11 mouse cellular contexts compared by ENCODE assay signal in the genomic region with DNA sequence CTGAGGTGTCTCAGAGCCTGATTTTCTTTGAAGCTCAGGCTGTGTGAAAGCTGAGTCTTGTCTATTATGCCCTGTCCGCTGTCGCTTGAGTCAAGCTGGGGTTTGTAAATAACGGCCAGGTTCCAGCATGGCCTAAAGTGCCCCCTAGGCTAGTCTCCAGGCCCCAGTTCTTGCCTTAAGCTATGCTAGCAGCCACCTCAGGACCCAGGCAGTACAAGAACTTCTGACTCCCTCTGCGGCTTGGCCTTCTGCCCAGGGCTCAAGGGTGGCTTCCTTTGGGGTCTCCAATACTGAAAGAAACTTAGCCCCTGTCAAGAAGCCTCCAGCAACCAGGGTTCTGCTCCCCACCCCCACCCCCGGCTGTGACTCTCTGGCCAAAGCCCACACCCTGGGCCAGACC. TPM values are rescaled to one million over a fixed set of nuclear protein-coding genes. Genes with fewer than 3 reads are reported as not detected.
DNase-seq lines count a peak whose midpoint lies in the region; ATAC-seq and TF ChIP-seq lines count a peak whose summit lies in the region.
"Had no signal": no experiment of that assay in that cellular context is flagged by ENCODE, and none has a peak within 500 bp of the region (broad histone marks: within the 10 kb centered on the region; RNA-seq: fewer than 3 reads in every experiment).

No protein-coding gene starts in this region.

- no peaks in the 10 kb centered on the region for H3K9me3 ChIP-seq in liver, embryonic 14.5 days (ENCODE audit: control insufficient read depth, low read length)
- H3K9me3 ChIP-seq in liver, embryonic 12.5 days (replicated peaks): no peaks in the 10 kb centered on the region
- H3K9me3 ChIP-seq in intestine, embryonic 16.5 days (ENCODE audit: control insufficient read depth, low read length): no peaks in the 10 kb centered on the region

- no peak overlapping the region for H3K9ac ChIP-seq in liver, embryonic 14.5 days (replicated peaks)
- H3K9ac ChIP-seq in liver, embryonic 12.5 days: no peak overlapping the region
- H3K9ac ChIP-seq in intestine, embryonic 16.5 days (ENCODE audit: low read depth, low read length): peak overlapping the region; percentile 67

- peak overlapping the region; percentile 30; the same call in 1 of the 2 replicates for H3K4me2 ChIP-seq in liver, embryonic 14.5 days (ENCODE audit: low read depth)
- no peak overlapping the region for H3K4me2 ChIP-seq in liver, embryonic 12.5 days
- peak overlapping the region; percentile 57 for H3K4me2 ChIP-seq in intestine, embryonic 16.5 days (ENCODE audit: low read depth, low read length)

- TF ChIP-seq CTCF in liver, embryonic 14.5 days (IDR thresholded peaks at IDR 0.05; ENCODE audit: low read depth): no peak
- no peak for TF ChIP-seq CTCF in small intestine, adult 2 months (IDR thresholded peaks at IDR 0.05; ENCODE audit: extremely low read depth, insufficient read length, insufficient replicate concordance, low read depth, low read length)
- TF ChIP-seq CTCF in left cerebral cortex, adult 2 months (IDR thresholded peaks at IDR 0.05): no peak

- no peak for TF ChIP-seq EP300 in liver, embryonic 14.5 days (IDR thresholded peaks at IDR 0.05; ENCODE audit: low read depth)

- H3K36me3 ChIP-seq in liver, embryonic 14.5 days (replicated peaks; ENCODE audit: control insufficient read depth, insufficient read depth, low read depth): no peaks in the 10 kb centered on the region
- no peaks in the 10 kb centered on the region for H3K36me3 ChIP-seq in liver, embryonic 12.5 days
- no peaks in the 10 kb centered on the region; the same call in 1 of the 2 replicates for H3K36me3 ChIP-seq in intestine, embryonic 16.5 days (ENCODE audit: control insufficient read depth, insufficient read depth, low read length)
- H3K36me3 ChIP-seq in small intestine, adult 2 months (ENCODE audit: control insufficient read depth, insufficient read depth, low read length): no peaks in the 10 kb centered on the region

- peaks cover 12 to 35% of the 10 kb centered on the region in 2 experiments for H3K4me1 ChIP-seq in liver, embryonic 14.5 days (replicated peaks; ENCODE audit: control insufficient read depth in 2 of 2, insufficient read depth in 2 of 2, low read length in 1 of 2)
- peaks cover 80% of the 10 kb centered on the region for H3K4me1 ChIP-seq in liver, embryonic 12.5 days
- H3K4me1 ChIP-seq in intestine, embryonic 16.5 days (ENCODE audit: control insufficient read depth, insufficient read depth, low read length): peaks cover 66% of the 10 kb centered on the region
- peaks cover 48% of the 10 kb centered on the region for H3K4me1 ChIP-seq in small intestine, adult 2 months (ENCODE audit: control insufficient read depth, insufficient read depth, insufficient read length, low read length)

- H3K27me3 ChIP-seq in liver, embryonic 14.5 days (ENCODE audit: control insufficient read depth, insufficient read depth, low read length): no peaks in the 10 kb centered on the region; the same call in 1 of the 2 replicates
- peaks cover 35% of the 10 kb centered on the region for H3K27me3 ChIP-seq in liver, embryonic 12.5 days (replicated peaks)
- H3K27me3 ChIP-seq in intestine, embryonic 16.5 days (replicated peaks; ENCODE audit: control insufficient read depth, insufficient read depth, low read length): no peaks in the 10 kb centered on the region
- no peaks in the 10 kb centered on the region for H3K27me3 ChIP-seq in small intestine, adult 2 months (ENCODE audit: control insufficient read depth, insufficient read depth, low read length)

- TF ChIP-seq POLR2A in small intestine, adult 2 months (IDR thresholded peaks at IDR 0.05; ENCODE audit: low read depth, low read length): no peak

- no peak overlapping the region for H3K27ac ChIP-seq in liver, embryonic 14.5 days
- H3K27ac ChIP-seq in liver, embryonic 12.5 days: no peak overlapping the region
- peak overlapping the region; percentile 97 for H3K27ac ChIP-seq in intestine, embryonic 16.5 days (ENCODE audit: low read length)
- H3K27ac ChIP-seq in small intestine, adult 2 months (ENCODE audit: insufficient read depth, low read depth, low read length): peak overlapping the region; percentile 96
- H3K27ac ChIP-seq in left cerebral cortex, adult 2 months: no peak overlapping the region

- no peak overlapping the region for H3K4me3 ChIP-seq in liver, embryonic 14.5 days (ENCODE audit: insufficient read depth in 1 of 2, low read depth in 2 of 2, low read length in 2 of 2)
- H3K4me3 ChIP-seq in liver, embryonic 12.5 days: no peak overlapping the region
- peak overlapping the region; percentile 41 for H3K4me3 ChIP-seq in intestine, embryonic 16.5 days (ENCODE audit: low read length)
- H3K4me3 ChIP-seq in small intestine, adult 2 months (ENCODE audit: low read depth, low read length): peak overlapping the region; percentile 48
- H3K4me3 ChIP-seq in left cerebral cortex, adult 2 months: no peak overlapping the region

- intact Hi-C loops in left cerebral cortex, adult 2 months (cut with DNase I): no loop called here

- ATAC-seq in liver, embryonic 14.5 days (ENCODE audit: insufficient read depth): no peak
- ATAC-seq in liver, embryonic 12.5 days: no peak
- ATAC-seq in intestine, embryonic 16.5 days: no peak

- DNase-seq in gastrocnemius, postnatal 25 days: peak; percentile 53
- DNase-seq in gastrocnemius, postnatal 10 days: no peak
- no peak for DNase-seq in liver, embryonic 14.5 days (ENCODE audit: low read depth in 3 of 3, low spot score in 3 of 3)
- DNase-seq in left cerebral cortex, adult 2 months (ENCODE audit: extremely low spot score in 1 of 2, low spot score in 2 of 2): no peak
- DNase-seq in spleen, postnatal 36 days (ENCODE audit: low spot score in 2 of 2): no peak
- DNase-seq: cerebellum, adult 11-12 months had no signal

- 79% methylated on average over 5 of the region's 5 CpGs for WGBS in liver, embryonic 14.5 days (ENCODE audit: insufficient replicate concordance)
- WGBS in liver, embryonic 12.5 days (ENCODE audit: insufficient replicate concordance): 72% methylated on average over 5 of the region's 5 CpGs
- WGBS in intestine, embryonic 16.5 days: 85% methylated on average over 5 of the region's 5 CpGs
- 67% methylated on average over 5 of the region's 5 CpGs for WGBS in small intestine, adult 2 months

RNA-seq across cellular contexts. Expression of gene Acvrl1, which starts 15.9 kb away (rescaled TPM):
- total RNA-seq in gastrocnemius, postnatal 25 days (2021): 10 to 100 TPM; 10.7 to 13.0 TPM
- 10 to 100 TPM; 15.1 to 18.2 TPM for total RNA-seq in gastrocnemius, postnatal 10 days (2021)
- 1.1 TPM in 2 replicates for polyA plus RNA-seq in liver, embryonic 14.5 days (2012; rRNA removed)
- 0.71 and 1.3 TPM in 2 replicates for polyA plus RNA-seq in liver, embryonic 14.5 days (2014; fragmentation: Nextera tagmentation; extraction: Ambion mirVana)
- 1.8 TPM in 2 replicates for polyA plus RNA-seq in liver, embryonic 12.5 days (2016; fragmentation: Nextera tagmentation; extraction: Ambion mirVana)
- polyA plus RNA-seq in intestine, embryonic 16.5 days (2015; fragmentation: Nextera tagmentation; extraction: Ambion mirVana): 31.2 and 31.9 TPM in 2 replicates
- polyA plus RNA-seq in small intestine, adult 2 months (2012; rRNA removed): 19.6 and 35.5 TPM in 2 replicates
- total RNA-seq in left cerebral cortex, adult 2 months (2021): 10 to 100 TPM; 13.8 to 15.1 TPM

RNA-seq across cellular contexts. Expression of gene Ankrd33, which starts 28.6 kb away (rescaled TPM):
- total RNA-seq in gastrocnemius, postnatal 25 days (2021): not detected
- not detected for total RNA-seq in gastrocnemius, postnatal 10 days (2021)
- polyA plus RNA-seq in liver, embryonic 14.5 days (2012; rRNA removed): not detected in 2 replicates
- polyA plus RNA-seq in liver, embryonic 14.5 days (2014; fragmentation: Nextera tagmentation; extraction: Ambion mirVana): not detected in 2 replicates
- not detected in 2 replicates for polyA plus RNA-seq in liver, embryonic 12.5 days (2016; fragmentation: Nextera tagmentation; extraction: Ambion mirVana)
- not detected in 2 replicates for polyA plus RNA-seq in intestine, embryonic 16.5 days (2015; fragmentation: Nextera tagmentation; extraction: Ambion mirVana)
- polyA plus RNA-seq in small intestine, adult 2 months (2012; rRNA removed): not detected in 2 replicates
- total RNA-seq in left cerebral cortex, adult 2 months (2021): not detected
- total RNA-seq: heart, postnatal 25 days had no signal
- polyA plus RNA-seq: limb, embryonic 14.5 days had no signal

RNA-seq across cellular contexts. Expression of gene Acvr1b, which starts 29.7 kb away (rescaled TPM):
- 10 to 100 TPM; 23.0 to 34.4 TPM for total RNA-seq in gastrocnemius, postnatal 25 days (2021)
- total RNA-seq in gastrocnemius, postnatal 10 days (2021): 10 to 100 TPM; 21.7 to 22.4 TPM
- 3.2 and 3.4 TPM in 2 replicates for polyA plus RNA-seq in liver, embryonic 14.5 days (2012; rRNA removed)
- polyA plus RNA-seq in liver, embryonic 14.5 days (2014; fragmentation: Nextera tagmentation; extraction: Ambion mirVana): 1.3 and 2.0 TPM in 2 replicates
- 1.9 and 2.2 TPM in 2 replicates for polyA plus RNA-seq in liver, embryonic 12.5 days (2016; fragmentation: Nextera tagmentation; extraction: Ambion mirVana)
- 10.4 and 11.0 TPM in 2 replicates for polyA plus RNA-seq in intestine, embryonic 16.5 days (2015; fragmentation: Nextera tagmentation; extraction: Ambion mirVana)
- polyA plus RNA-seq in small intestine, adult 2 months (2012; rRNA removed): 21.5 and 46.0 TPM in 2 replicates
- 100 to 1,000 TPM; 102 to 114 TPM for total RNA-seq in left cerebral cortex, adult 2 months (2021)

Comparison
In these comparisons a context has a peak if more than half of its experiments do, and no peak if none do; other contexts are left out.
1. H3K27ac ChIP-seq: peak in intestine, embryonic 16.5 days (single experiment) and small intestine, adult 2 months (single experiment); none in liver, embryonic 14.5 days (single experiment), liver, embryonic 12.5 days (single experiment) and left cerebral cortex, adult 2 months (single experiment).
2. H3K4me3 ChIP-seq: peak in intestine, embryonic 16.5 days (single experiment) and small intestine, adult 2 months (single experiment); none in liver, embryonic 14.5 days (0 of 2), liver, embryonic 12.5 days (single experiment) and left cerebral cortex, adult 2 months (single experiment).